Mouse (Mus musculus): ENCODE data around the gene Myo1b.
"Not testable (repeated sequence)": the region's sequence is repeated elsewhere in the genome, so short reads cannot be mapped to it uniquely, and the experiment has no call there.

Myo1b gene

DNA sequence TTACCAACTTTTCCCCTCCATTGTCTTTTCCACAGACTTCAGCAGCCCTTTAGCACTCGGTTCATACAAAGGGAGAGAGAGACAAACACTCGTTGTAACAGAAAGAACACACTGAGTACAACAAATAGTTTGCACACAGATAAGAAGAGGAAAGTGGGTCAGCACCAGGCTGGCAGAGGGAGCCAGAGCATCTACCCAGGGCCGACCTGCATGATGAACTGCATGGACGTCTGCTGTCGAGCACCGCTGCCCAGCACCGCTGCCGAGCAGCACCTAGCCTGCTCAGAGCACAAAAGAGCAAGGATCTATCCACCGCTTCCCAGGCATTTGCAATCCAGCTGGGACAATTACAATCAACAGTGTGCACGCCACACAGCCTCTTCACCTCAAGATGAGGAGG lies 19.9 kb downstream of the Myo1b start:
- DNase-seq (ENCODE audit: low read depth, low spot score): no peak

DNA sequence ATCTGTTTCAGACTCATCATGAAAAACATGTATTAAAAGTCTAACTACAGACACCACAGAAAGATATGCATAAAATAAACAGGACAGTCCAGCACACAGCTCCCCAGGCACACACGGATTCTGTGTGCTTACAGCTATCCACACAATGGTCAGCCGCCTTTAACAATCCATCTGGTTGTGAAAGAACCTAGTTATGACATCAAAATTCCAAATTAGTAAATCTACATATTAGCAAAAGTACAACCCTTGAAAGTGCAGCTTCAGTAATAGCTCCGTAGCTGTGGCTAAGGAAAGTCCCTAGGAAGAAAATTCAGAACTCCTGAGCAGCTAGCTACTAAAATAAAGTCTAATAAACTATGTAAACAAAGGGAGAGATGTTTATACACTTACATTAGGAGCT lies 21.1 kb downstream of the Myo1b start:
- no peak for DNase-seq (ENCODE audit: low read depth, low spot score)

DNA sequence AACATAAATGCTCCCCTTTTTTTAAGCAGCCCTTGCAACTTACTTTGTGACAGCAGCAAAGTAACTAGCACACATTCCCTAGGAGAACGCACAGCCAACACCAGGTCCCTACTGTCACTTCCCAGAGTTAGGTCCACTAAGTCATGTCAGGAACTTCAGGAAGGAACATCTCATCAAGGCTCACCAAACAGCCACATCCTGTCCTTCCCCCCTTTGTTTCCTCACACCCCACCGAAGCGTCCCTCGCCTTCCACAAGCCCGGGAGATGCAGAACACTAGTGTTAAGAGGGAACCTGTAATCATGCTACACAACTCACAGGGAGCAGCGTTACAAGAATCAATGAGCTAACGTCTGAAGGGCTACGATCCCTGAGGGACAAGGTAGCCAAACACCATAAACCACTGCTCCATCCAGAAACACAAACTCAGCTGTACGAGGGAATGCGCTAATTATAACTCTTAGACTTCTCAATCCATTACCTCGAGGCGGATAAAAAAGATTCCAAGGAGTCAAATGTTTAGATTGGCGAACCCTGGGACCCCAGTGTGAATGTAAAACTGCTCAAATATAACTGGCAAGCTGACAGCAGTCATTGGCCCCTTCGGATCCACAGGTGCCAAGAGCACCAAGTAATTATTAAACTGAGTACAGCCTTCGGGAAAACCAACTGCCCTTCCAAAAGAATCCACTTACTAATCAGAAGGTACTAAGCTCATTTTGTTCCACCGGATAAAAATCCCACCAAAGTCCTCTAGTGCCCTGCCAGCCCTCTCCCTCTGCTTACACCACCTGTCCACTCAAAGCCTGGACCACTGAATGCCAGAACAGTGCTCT lies 22.1 kb downstream of the Myo1b start:
- DNase-seq (ENCODE audit: low read depth, low spot score): no peak

DNA sequence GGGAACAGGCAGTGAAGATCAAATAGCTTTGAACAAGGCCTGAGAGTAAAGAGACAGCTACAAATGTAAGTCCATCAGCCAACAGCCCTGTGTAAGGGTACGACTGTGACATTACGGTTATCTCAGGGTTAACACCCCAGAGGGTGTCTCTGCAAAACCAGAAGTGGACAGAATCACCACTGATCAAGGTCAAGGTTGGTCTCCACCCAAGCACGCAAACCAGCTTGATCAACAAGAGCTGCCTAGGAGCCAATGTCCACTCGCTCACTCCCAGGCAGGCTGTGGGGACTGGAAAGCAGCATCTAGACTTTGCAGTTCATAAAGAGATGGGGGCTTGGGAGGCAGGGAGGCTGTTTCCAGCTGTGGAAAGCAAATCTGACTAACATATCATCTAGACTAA lies 23.9 kb downstream of the Myo1b start:
- no peak for DNase-seq (ENCODE audit: low read depth, low spot score)

DNA sequence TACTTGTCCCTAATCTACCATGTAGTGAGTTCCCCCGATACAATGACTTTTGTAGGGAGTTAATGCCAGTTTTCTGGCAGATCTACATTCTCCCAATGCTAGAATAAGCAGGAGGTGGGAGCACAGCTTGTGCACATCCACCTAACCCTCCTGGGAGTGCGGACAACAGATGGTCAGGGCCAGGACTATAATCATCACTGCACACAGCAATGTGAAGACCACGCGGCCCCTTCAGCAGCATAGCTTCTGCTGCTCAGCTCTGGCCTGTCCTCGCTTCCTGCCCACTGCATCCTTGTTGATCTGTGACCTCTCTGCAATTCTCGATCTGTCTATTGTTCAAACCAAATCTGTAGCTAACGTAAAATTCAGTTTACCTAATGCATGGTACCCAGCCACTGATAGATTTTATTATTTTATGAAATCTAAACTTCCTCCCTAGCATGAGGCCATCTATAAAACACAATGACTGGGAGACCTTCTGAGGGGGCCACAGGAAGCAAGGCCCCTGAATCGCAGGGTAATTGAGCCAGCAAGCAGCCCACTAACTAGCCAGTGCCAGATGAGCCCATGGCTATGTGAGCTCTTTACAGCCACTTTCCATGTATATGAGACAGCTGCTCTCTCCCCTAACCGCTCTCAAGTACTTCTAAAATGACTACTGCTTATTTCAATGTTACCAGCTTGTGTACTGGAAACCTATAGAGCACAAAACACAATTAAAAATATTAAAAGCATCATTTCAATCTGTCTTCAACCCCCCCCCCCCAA lies 27.6 kb downstream of the Myo1b start:
- no peak for DNase-seq (ENCODE audit: low read depth, low spot score)

DNA sequence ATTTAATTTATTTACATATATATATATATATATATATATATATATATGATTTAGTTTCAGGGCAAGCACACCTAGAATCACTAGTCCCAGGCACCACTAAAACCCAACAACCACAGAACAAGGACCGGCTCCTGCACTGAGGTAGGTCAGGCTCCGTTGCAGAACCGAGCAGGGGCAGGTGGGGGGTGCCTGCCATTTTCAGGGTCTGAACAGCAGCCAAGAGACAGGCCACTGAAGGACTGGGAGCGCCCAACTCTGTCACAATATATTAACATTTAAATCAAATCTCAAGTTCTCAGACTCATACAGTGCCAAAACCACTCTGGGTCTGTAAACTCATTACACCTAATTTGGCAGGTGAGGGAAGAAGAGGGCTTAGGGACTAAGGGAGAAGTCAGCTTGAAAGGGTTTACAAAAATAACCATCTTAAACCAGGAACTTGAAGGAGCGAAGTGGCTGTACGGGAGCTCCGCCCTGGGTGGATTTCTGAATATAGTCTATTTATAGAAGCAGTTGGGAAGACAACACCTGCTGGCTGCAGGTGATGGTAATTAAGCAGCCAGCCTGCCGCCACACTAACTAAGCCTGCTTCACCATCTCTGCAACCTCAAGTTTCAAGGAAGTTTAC lies 30.4 kb downstream of the Myo1b start:
- no peak for DNase-seq (ENCODE audit: low read depth, low spot score)

DNA sequence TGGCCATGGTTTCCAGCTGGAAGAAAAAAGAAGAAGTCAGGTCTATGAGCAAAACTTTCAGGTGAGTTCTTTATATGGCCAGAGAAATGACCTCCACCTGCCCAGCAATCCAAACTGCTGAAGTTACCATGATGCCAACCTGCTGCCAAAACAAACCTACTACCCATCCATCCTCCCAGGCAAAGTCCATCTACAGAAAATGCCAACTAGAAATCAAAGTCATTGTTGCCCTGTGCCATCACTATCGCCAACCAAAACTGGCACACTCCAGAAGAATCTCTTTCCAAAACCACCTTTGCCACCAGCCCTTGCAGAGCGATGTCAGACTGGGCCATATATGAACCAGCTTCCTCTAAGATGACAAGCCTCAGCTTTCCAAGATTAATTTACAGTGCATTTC lies 32.7 kb downstream of the Myo1b start:
- DNase-seq (ENCODE audit: low read depth, low spot score): no peak

DNA sequence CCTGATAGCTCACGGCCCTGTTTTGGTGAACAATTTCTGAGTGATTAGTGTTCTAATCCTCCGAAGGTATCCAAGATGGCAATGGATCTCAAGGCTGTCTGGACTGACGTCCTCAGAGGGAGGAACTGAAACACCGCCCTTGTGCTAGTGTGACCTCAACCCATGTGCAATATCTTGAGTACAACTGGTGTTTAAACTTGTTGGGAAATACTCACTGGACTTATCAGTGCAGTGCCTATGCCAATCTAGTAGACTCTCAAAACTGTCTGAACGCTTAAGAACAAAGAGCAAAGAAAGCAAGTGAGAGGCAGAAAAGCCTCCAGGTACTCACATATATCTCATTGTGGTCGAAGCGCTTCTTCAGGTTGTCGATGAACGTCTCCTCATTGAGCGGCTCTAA lies 33.1 kb downstream of the Myo1b start:
- DNase-seq (ENCODE audit: low read depth, low spot score): no peak

DNA sequence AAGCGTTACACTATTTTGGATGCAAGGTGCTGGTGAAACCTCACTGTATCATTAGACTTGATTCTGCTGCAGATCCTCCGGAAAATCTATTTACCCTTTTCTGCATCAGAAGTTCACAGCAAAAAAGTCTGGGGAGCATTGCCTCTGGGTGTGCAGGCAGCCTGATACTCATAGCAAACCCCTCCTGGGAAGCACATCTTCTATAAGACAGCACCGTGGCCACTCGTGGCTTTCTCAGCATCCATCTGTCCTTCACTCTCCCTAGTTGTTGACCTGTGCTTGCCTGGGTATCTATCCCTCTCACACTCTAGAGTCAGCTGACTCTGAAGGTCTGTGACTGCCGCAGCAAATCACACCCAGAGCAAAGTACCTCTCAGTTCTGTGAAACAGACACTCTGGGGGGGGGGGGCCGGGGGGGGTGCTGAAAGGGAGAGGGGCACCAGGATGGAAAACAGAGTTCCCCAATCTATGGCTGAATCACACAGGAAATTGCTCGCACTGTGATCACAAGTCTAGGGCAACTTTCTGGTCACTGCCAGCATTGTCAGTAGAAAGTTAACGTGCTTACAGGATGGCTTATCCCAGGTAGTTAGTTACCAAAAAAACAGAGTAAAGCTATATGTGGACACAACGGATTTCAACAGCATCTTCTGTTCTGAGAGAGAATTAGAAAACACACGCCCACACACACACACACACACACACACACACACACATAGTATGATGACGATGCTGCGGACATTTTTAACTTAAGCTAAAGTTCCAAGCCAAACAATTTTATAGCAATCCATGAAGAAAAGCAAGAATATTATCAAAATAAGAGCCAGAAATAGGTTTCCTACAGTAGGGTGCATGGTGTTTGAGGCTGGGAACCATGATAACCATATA lies 35.7 kb downstream of the Myo1b start:
- DNase-seq (ENCODE audit: low read depth, low spot score): no peak

DNA sequence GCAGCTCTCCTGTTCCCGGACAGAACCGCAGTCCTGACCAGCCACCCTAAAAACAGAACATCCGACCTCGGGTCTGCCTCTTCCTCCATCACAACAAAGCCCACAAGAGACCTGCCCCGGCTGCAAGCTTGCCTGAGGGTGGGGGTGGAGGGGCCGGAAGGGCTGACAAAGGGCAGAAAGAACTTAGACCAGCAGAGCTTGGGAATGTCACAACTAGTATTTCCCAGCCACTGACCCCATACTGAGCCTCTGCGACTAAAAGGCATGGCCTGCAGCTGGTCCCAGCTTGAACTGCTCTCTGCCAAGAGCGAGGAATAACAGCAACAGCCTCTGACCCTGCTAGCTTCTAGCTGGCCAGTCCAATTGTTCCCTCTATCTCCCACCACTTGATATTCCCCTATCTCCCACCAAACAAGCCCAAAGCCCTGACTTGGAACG lies 36.5 kb downstream of the Myo1b start:
- no peak for DNase-seq (ENCODE audit: low read depth, low spot score)

DNA sequence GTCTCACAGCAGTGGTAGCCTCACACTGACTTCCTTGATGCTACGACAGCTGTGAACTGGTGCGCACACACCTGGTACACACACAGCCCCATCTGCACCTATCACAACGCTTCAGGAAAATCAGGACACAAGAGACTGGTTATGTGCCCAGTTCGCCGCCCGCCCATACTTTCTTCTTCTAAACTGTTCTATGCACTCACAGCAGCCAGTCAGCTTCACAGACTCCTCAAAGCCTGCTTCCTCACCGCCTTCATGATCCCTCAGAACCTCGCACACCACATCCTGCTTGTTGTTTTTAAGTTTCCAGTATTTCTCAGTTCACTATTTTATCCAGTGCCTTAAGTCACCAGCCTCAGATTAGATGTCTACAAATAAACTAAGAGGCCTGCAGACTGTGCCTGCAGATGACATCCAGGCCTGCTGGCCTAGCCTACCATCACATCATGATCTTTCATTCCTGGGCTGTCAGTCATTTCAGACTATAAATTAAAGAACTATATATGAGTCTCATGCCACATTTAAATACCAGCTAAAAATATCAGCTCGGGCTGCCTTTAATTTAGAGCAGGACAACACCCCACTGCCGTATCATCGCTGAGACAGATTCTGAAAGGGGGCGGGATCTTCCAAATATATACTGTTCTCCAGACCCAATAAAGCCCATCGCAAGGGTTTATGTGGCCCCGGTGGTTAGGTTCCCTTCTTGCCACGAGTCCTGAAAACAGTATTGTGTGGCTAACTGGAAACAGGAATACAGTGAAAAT lies 40.2 kb downstream of the Myo1b start:
- no peak for DNase-seq (ENCODE audit: low read depth, low spot score)

DNA sequence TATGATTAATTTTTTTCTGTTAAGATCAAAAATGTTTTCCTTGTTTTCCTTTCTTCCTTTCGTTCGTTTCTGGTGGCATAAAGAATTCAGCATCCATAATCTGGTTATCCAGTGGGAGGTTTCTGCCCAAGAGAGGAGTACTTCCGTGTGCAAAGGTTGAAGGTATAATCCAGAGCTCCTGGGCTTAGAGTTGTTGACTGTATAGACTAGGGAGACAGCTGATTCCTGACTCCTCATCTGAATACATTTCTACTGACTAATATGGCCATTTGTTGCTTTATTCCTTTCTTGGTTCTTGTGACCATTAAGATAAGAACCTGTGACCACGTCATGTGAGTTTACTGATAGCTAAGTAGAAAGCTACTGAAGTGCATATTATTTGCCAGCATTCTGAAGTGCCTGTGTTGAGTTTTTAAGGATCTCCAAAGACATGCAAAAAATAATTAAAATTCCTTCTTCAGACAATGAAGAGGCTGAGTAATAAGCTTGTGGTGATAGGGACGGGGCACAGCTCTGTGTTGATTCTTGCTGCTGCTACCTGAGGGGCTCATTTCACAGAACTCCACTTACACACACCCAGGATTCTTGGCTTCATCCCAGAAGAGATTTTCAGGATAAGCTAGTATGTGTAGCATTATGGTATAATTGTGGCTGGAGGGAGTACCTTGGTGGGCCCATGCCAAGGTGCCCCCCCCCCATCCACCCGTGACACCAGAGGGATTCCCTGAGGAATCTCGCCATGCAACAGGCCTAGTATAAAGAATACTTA lies 43.2 kb downstream of the Myo1b start:
- DNase-seq (ENCODE audit: low read depth, low spot score): no peak

DNA sequence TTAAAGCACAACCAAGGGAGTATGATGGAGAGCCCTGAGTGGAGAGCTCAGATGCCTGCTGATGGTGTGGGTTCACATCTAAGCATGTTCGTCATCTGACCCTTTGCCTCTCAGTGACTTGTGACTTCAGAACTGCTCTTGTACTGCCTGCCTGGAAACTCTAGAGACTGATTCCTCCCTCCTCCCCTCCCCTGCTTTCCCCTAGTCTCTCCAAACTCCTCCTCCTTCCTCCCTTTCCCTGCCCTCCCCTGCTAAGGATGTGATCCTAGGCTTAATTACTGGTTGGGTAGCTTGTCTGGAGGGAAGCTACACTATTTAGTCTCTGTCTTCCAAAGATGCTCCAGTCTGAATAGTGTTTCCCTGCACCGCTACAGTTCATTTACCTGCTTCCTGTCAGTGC lies 44.6 kb downstream of the Myo1b start:
- not testable (repeated sequence) for DNase-seq (ENCODE audit: low read depth, low spot score)

DNA sequence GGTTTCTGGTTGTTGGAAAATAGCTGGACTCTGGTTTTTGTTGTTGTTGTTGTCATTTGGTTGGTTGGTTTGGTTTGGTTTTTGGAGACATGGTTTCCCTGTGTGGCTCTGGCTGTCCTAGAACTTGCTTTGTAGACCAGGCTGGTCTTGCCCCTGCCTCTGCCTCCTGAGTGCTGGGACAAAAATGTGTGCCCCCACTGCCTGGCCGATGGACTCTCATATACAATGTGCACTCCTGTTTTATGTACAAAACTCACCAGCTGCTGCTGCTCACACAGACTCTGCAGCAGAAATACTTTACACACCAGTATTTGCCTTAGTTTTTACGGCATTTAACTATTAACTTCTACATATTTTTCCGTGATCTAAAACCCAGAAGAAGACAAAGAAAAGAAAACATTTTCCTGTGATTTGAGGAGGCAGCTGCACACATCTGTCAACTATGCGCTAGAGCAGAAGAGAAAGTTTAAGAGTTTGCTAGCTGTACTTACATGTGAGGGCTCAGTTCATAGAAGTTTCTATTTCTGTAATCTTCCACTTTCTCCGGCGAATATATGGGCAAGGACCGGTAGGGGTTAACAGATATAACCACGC lies 52.9 kb downstream of the Myo1b start:
- DNase-seq (ENCODE audit: low read depth, low spot score): no peak

DNA sequence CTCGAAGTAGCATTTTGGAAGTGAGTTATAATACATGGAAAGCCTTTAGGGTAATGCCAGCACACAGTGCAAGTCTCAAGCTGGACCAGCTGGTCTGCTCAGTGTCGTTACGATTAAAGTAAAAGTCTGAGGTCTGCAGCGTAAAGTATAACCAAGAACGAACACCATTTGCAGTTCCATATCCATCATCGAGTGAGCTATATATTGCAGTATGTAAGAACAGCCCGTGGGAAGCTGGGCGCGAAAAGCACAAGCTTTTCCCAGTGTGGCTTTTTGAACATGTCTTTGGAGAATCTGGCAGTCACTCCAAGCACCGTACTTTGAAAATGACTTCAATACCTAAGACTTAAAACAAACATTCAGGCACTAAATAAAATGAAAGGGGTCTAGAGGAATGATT lies 55.0 kb downstream of the Myo1b start:
- no peak for DNase-seq (ENCODE audit: low read depth, low spot score)

DNA sequence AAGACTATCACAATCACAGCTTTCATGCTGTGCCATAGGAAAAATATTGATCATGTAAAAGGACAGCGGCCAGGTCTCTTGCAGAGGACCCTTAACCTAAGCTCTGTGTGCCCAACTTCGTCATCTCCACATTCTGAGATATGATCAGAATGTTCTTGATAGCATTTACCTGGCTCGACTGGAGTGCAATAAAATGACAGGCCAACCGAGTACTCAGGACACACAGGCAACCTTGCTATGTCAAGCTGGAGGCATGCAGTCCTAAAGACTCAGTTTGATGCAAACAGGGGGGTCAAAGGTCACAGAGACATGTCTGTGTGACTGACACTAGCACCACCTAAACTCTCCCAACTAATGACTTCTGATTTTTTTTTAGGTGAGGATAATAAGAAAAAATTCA lies 58.9 kb downstream of the Myo1b start:
- DNase-seq (ENCODE audit: low read depth, low spot score): no peak

DNA sequence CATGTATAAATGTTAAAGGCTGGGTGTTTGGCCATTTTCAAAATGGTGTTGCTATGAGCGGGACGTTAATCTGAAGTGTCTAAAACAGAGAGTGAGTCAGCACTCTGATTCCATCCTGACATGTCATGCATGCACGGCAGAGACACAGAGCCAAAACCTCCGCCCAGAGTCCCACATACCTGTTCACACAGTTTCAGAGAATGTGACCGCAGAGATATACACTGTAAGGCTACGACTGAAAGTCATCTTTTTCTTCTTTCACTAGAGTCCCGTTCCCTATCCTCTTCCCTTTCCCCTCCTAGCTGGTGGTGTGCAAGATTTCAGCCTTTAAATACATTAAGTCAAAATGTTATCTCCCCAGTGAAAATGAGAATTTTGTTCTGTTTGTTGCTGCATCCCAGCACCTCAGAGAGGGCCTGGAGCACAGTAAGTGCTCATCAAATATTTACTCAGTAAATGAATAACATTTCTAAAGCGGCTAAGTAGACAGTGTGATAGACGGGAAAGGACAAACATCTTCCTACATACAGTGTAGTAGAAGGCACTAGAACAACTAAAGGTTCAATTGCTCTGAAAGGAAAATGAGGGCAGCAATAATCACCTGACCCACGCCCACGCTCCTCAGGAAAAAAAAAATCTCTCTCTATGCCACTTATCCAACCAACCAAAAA lies 59.5 kb downstream of the Myo1b start:
- no peak for DNase-seq (ENCODE audit: low read depth, low spot score)

DNA sequence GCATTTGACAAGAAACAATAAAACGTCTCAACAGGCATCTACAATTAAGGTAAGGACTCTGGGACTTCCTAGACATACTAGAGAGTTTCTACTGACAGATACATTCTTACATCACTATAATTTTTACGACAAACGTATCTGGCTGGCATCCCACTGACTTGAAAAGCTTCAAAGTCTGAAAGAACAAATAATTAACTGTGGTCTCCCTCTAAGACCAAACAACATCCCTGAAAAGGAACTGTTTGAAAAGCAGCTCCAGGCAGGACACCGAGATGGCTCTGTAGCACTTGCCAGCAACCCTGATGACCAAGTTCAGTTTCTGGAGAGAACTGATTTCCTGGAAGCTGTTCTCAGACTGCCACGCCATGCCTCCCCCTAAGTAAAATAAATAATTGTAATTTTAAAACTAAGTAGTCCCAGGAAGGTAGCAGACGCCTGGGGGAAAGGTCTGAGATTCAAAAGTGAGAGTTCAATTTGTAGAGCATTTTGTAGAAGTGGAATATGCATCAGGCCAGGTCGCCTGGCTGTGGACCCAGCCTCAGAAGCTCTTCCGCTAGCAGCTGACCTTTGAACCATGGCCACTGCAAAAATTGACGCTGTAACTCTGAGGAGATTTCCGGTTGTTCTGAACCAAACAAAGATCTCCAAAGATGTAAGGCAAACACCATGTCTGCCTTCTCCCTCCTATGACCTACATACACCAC lies 60.2 kb downstream of the Myo1b start:
- no peak for DNase-seq (ENCODE audit: low read depth, low spot score)
